Mouse (Mus musculus) hematopoietic stem cell, adult 5-6 weeks (primary cell): ENCODE measurements around the gene Gpn3. TPM values are rescaled to one million over a fixed set of nuclear protein-coding genes. Genes with fewer than 3 reads are reported as not detected.

ENCODE experiments used
- ATAC-seq, 2 experiments: fragments of 125-278 bp in 1 of 2; replicated peaks in 1 of 2; 2 replicates each; pipeline ENCODE4 v1.8.0; 2016 to 2017; ENCODE audit warnings: inconsistent platforms in 2 of 2, mild to moderate bottlenecking in 2 of 2, moderate number of reproducible peaks in 2 of 2, low read depth in 1 of 2, moderate TSS enrichment in 1 of 2; ENCODE audit not compliant: low FRiP score in 2 of 2, poor library complexity in 2 of 2, severe bottlenecking in 2 of 2, insufficient read depth in 1 of 2, low TSS enrichment in 1 of 2
- total RNA-seq: library from RNA; stranded (forward); fragments of 172-1452, 232-1000 nt; gene quantifications from 2 replicates; pipeline ENCODE4 v1.2.3, GENCODE M21; 2017

Gene Gpn3
- total RNA-seq: 36.6 and 50.0 TPM in 2 replicates

- peak; percentile 51 to 59 for ATAC-seq
Observed at GRCm38 (mm10) chr5:122371591-122372191, at the start of gene Gpn3. Gene Gpn3, plus strand, starts transcription at chr5:122371876.

GRCm38 (mm10) chr5:122323523-122323922 is 48.2 kb upstream of the Gpn3 start:
- ATAC-seq: no peak

GRCm38 (mm10) chr5:122324608-122325431 is 46.9 kb upstream of the Gpn3 start:
- no peak for ATAC-seq

- ATAC-seq: no peak
Observed at GRCm38 (mm10) chr5:122325477-122325876, 46.2 kb upstream of the Gpn3 start.

- ATAC-seq: no peak
Observed at GRCm38 (mm10) chr5:122327283-122327682, 44.4 kb upstream of the Gpn3 start.

- ATAC-seq: no peak
Observed at GRCm38 (mm10) chr5:122330269-122330668, 41.4 kb upstream of the Gpn3 start.

- ATAC-seq: no peak
Observed at GRCm38 (mm10) chr5:122334682-122335081, 37.0 kb upstream of the Gpn3 start.

GRCm38 (mm10) chr5:122336554-122337294 is 35.0 kb upstream of the Gpn3 start:
- ATAC-seq: no peak

GRCm38 (mm10) chr5:122342874-122343273 is 28.8 kb upstream of the Gpn3 start:
- no peak for ATAC-seq

- no peak for ATAC-seq
Observed at GRCm38 (mm10) chr5:122343768-122344167, 27.9 kb upstream of the Gpn3 start.

GRCm38 (mm10) chr5:122344260-122344659 is 27.4 kb upstream of the Gpn3 start:
- peak; percentile 76 to 82; a peak in 3 of 4 replicates for ATAC-seq

GRCm38 (mm10) chr5:122345777-122346176 is 25.9 kb upstream of the Gpn3 start:
- no peak for ATAC-seq

GRCm38 (mm10) chr5:122353807-122354491 is 17.7 kb upstream of the Gpn3 start, which contains the start of the genes Rad9b and Vps29:
Gene Rad9b, minus strand, starts transcription at chr5:122354233.
Gene Vps29, plus strand, starts transcription at chr5:122354369.
- peak; percentile 94 to 99 for ATAC-seq

GRCm38 (mm10) chr5:122354492-122355067 is 17.1 kb upstream of the Gpn3 start:
- ATAC-seq: peak in 1 of 2 experiments; percentile 8; a peak in 1 of 4 replicates

GRCm38 (mm10) chr5:122372192-122372769 is 605 bp downstream of the Gpn3 start, which contains the start of gene Fam216a:
Gene Fam216a, minus strand, starts transcription at chr5:122372364.
- peak; percentile 96 to 97 for ATAC-seq

GRCm38 (mm10) chr5:122372878-122373277 is 1.2 kb downstream of the Gpn3 start:
- ATAC-seq: no peak
